Mouse (Mus musculus) ES-Bruce4 (cell line): ENCODE data around the gene Tubgcp2. TPM values are rescaled to one million over a fixed set of nuclear protein-coding genes. Genes with fewer than 3 reads are reported as not detected.

Source experiments
- H3K27ac ChIP-seq: 2 replicates; pipeline ENCODE4 v1.5.1; 2012; ENCODE audit warnings: low read length, inconsistent platforms; ENCODE audit not compliant: insufficient read depth
- H3K27me3 ChIP-seq: 2 replicates; pipeline ENCODE4 v1.6.1; 2012; ENCODE audit warnings: mild to moderate bottlenecking, low read length, inconsistent platforms; ENCODE audit not compliant: control insufficient read depth, poor library complexity, insufficient read depth, severe bottlenecking
- H3K36me3 ChIP-seq: 2 replicates; pipeline ENCODE4 v1.6.1; 2012; ENCODE audit warnings: inconsistent platforms, mild to moderate bottlenecking, low read length, moderate library complexity; ENCODE audit not compliant: control insufficient read depth, poor library complexity, insufficient read depth, severe bottlenecking
- H3K4me1 ChIP-seq: one replicate; pipeline ENCODE4 v1.8.1; 2011; ENCODE audit warnings: low read length; ENCODE audit not compliant: control insufficient read depth, insufficient read depth
- H3K4me3 ChIP-seq: 2 replicates; pipeline ENCODE4 v1.5.1; 2011; ENCODE audit warnings: low read depth, mild to moderate bottlenecking, low read length
- H3K9ac ChIP-seq: 2 replicates; pipeline ENCODE4 v1.6.1; 2012; ENCODE audit warnings: low read depth, mild to moderate bottlenecking, inconsistent platforms; ENCODE audit not compliant: poor library complexity, severe bottlenecking
- H3K9me3 ChIP-seq: replicated peaks from 2 replicates; pipeline ENCODE4 v1.6.1; 2012; ENCODE audit warnings: mild to moderate bottlenecking, low read length, inconsistent platforms; ENCODE audit not compliant: control insufficient read depth, poor library complexity, insufficient read depth, severe bottlenecking
- CTCF ChIP-seq: IDR thresholded peaks from one replicate; pipeline ENCODE4 v1.8.1; 2011; ENCODE audit warnings: low read depth, low read length
- EP300 ChIP-seq: IDR thresholded peaks from 2 replicates; pipeline ENCODE4 v1.6.1; 2011; ENCODE audit warnings: low read depth, low read length; ENCODE audit not compliant: insufficient read depth
- POLR2A ChIP-seq: IDR thresholded peaks from one replicate; pipeline ENCODE4 v1.8.1; 2011; ENCODE audit warnings: low read length; ENCODE audit not compliant: insufficient read depth
- polyA plus RNA-seq: library from polyadenylated mRNA; stranded (reverse); fragments of >200 nt; gene quantifications from 2 replicates; pipeline ENCODE4 v1.2.4, GENCODE M21; 2011; ENCODE audit warnings: low read depth; ENCODE audit not compliant: missing spikeins, insufficient read depth, insufficient read length

The Tubgcp2 gene
- polyA plus RNA-seq, 1 experiment: 38.3 TPM

GRCm38 (mm10) chr7:140077698-140078097, 41.2 kb upstream of the Tubgcp2 start:
- TF ChIP-seq EP300 (0 out of 2 replicates have a peak, but pooled peaks have one; percentile 13), CTCF (no peak), POLR2A (no peak)
- 0 out of 2 replicates have a peak overlapping the region, but pooled peaks have one; percentile 38 for H3K27ac ChIP-seq
- H3K9me3 ChIP-seq: no peaks in the 10 kb centered on the region
- no peaks in the 10 kb centered on the region for H3K27me3 ChIP-seq
- H3K4me1 ChIP-seq: no peaks in the 10 kb centered on the region
- no peak overlapping the region for H3K9ac ChIP-seq
- H3K4me3 ChIP-seq: no peak overlapping the region
- H3K36me3 ChIP-seq: no peaks in the 10 kb centered on the region

GRCm38 (mm10) chr7:140070042-140070711, 33.7 kb upstream of the Tubgcp2 start:
- TF ChIP-seq POLR2A: peak; percentile 20
- no peak for TF ChIP-seq CTCF
- TF ChIP-seq EP300: 0 out of 2 replicates have a peak, but pooled peaks have one; percentile 28
- H3K9ac ChIP-seq: peak overlapping the region; percentile 44
- no peaks in the 10 kb centered on the region for H3K9me3 ChIP-seq
- H3K27ac ChIP-seq: no peak overlapping the region
- H3K4me3 ChIP-seq: peak overlapping the region; percentile 62
- H3K36me3 ChIP-seq: no peaks in the 10 kb centered on the region
- H3K4me1 ChIP-seq: no peaks in the 10 kb centered on the region
- no peaks in the 10 kb centered on the region for H3K27me3 ChIP-seq

- TF ChIP-seq CTCF: no peak
- no peak for TF ChIP-seq EP300
- H3K9me3 ChIP-seq: no peaks in the 10 kb centered on the region
- no peak overlapping the region for H3K27ac ChIP-seq
- no peak overlapping the region for H3K4me3 ChIP-seq
- H3K4me1 ChIP-seq: no peaks in the 10 kb centered on the region
- no peaks in the 10 kb centered on the region for H3K27me3 ChIP-seq
- no peaks in the 10 kb centered on the region for H3K36me3 ChIP-seq
- no peak overlapping the region for H3K9ac ChIP-seq
Measured at GRCm38 (mm10) chr7:140067397-140067796, 30.9 kb upstream of the Tubgcp2 start.

GRCm38 (mm10) chr7:140063092-140063491, 26.6 kb upstream of the Tubgcp2 start:
- Histone ChIP-seq H3K27ac (no peak overlapping the region), H3K36me3 (no peaks in the 10 kb centered on the region), H3K4me3 (no peak overlapping the region), H3K27me3 (peaks cover 10% of the 10 kb centered on the region), H3K4me1 (no peaks in the 10 kb centered on the region), H3K9ac (no peak overlapping the region), H3K9me3 (no peaks in the 10 kb centered on the region)
- TF ChIP-seq POLR2A: no peak
- peak; percentile 73 for TF ChIP-seq CTCF
- TF ChIP-seq EP300: no peak

GRCm38 (mm10) chr7:140062307-140062706, 25.8 kb upstream of the Tubgcp2 start:
- Histone ChIP-seq H3K36me3 (no peaks in the 10 kb centered on the region), H3K9ac (no peak overlapping the region), H3K27ac (no peak overlapping the region), H3K27me3 (peaks cover 10% of the 10 kb centered on the region), H3K9me3 (no peaks in the 10 kb centered on the region), H3K4me3 (no peak overlapping the region), H3K4me1 (no peaks in the 10 kb centered on the region)
- peak; percentile 52 for TF ChIP-seq CTCF
- no peak for TF ChIP-seq POLR2A

GRCm38 (mm10) chr7:140061832-140062130, 25.3 kb upstream of the Tubgcp2 start:
- peaks cover 10% of the 10 kb centered on the region for H3K27me3 ChIP-seq
- H3K9me3 ChIP-seq: no peaks in the 10 kb centered on the region
- no peaks in the 10 kb centered on the region for H3K4me1 ChIP-seq
- TF ChIP-seq POLR2A (no peak), EP300 (no peak), CTCF (no peak)
- H3K4me3 ChIP-seq: peak overlapping the region; percentile 23; the same call in 1 of the 2 replicates
- H3K27ac ChIP-seq: no peak overlapping the region
- no peak overlapping the region for H3K9ac ChIP-seq
- no peaks in the 10 kb centered on the region for H3K36me3 ChIP-seq
